Mouse (Mus musculus): ENCODE results near the gene Slc9a3r2. TPM values are rescaled to one million over a fixed set of nuclear protein-coding genes. Genes with fewer than 3 reads are reported as not detected.

The Slc9a3r2 gene
- polyA plus RNA-seq, 1 experiment from 2014 or later, result 58.9 TPM

DNA sequence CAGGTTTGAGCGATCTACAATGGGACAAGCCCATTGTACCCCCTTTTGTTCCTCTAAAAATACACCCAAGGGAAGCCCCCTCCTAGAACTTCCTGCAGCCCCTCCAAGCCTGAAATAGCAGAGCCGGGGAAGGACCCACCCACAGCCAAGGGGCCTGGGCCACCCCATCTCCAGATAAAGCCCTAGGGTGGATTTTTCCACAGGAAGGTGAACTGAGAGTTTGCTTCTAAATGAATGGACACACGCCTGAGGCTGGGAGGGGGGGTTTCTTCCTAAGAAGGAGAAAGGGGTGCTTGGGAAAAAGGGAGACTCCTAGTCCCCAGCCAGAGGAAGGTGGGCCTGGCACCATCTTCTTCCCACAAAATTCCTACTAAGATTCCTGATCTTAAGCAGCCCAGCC lies 4.2 kb downstream of the Slc9a3r2 start:
- ATAC-seq (ENCODE audit: insufficient number of reproducible peaks, insufficient read depth, low FRiP score, low TSS enrichment, low read depth), result no peak
- no peaks in the 10 kb centered on the region for H3K9me3 ChIP-seq
- H3K27me3 ChIP-seq, result no peaks in the 10 kb centered on the region
- peak overlapping the region; percentile 18; the same call in 1 of the 2 replicates for H3K27ac ChIP-seq
- no peak overlapping the region for H3K4me3 ChIP-seq (replicated peaks)
- no peak overlapping the region for H3K9ac ChIP-seq (replicated peaks)
- peaks cover 57% of the 10 kb centered on the region for H3K4me1 ChIP-seq (replicated peaks)
- WGBS, result 73% methylated on average over 3 of the region's 3 CpGs
- H3K4me2 ChIP-seq, result no peak overlapping the region
- H3K36me3 ChIP-seq, result peaks cover 50% of the 10 kb centered on the region

DNA sequence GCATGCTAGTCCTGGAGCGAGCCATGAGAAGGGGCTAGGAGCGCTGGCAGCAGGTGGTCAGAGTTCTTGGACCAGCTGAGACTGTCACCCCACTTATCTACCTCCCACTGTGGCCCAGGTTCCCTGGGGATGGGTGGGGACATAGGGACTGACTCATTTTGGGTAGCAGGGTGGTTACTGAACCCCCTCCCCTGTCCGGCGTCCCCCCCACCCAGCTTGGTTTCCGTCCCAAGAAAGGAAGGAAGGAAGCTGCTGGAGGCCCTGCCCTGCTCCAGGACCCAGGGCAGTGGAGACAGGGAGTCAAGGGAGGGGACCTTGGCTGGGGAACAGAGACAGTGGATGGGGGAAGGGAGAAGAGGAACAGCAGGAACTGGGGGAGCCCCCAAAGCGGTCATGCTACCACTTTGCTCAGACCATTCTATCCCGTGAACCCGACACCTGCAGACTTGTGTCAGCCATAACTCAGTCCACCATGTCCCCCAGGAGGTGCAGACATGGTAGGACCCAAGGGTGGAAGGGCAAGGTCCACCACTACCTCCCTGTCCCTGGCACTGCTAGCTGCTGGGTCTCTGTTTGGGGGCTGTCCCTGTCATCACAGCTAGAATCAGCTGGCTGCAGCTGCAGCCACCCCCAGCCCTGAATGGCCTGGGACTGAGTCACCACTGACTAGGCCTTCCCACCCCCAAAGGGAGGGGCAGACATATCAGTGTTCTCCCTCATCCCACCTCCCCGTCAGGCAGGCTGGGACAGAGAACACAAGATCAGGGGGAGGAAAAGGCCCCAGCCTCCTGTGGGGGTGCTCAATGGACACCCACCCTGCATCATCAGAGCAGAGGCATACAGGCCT lies 5.0 kb downstream of the Slc9a3r2 start:
- no peaks in the 10 kb centered on the region for H3K9me3 ChIP-seq
- H3K36me3 ChIP-seq, result peaks cover 58% of the 10 kb centered on the region
- H3K27ac ChIP-seq, result peak overlapping the region; percentile 72
- 87% methylated on average over 9 of the region's 9 CpGs for WGBS
- H3K4me2 ChIP-seq, result no peak overlapping the region
- no peaks in the 10 kb centered on the region for H3K27me3 ChIP-seq
- no peak for ATAC-seq (ENCODE audit: insufficient number of reproducible peaks, insufficient read depth, low FRiP score, low TSS enrichment, low read depth)
- peaks cover 55% of the 10 kb centered on the region for H3K4me1 ChIP-seq (replicated peaks)
- H3K4me3 ChIP-seq (replicated peaks), result no peak overlapping the region
- H3K9ac ChIP-seq (replicated peaks), result 0 out of 2 replicates have a peak overlapping the region, but pooled peaks have one; percentile 0

DNA sequence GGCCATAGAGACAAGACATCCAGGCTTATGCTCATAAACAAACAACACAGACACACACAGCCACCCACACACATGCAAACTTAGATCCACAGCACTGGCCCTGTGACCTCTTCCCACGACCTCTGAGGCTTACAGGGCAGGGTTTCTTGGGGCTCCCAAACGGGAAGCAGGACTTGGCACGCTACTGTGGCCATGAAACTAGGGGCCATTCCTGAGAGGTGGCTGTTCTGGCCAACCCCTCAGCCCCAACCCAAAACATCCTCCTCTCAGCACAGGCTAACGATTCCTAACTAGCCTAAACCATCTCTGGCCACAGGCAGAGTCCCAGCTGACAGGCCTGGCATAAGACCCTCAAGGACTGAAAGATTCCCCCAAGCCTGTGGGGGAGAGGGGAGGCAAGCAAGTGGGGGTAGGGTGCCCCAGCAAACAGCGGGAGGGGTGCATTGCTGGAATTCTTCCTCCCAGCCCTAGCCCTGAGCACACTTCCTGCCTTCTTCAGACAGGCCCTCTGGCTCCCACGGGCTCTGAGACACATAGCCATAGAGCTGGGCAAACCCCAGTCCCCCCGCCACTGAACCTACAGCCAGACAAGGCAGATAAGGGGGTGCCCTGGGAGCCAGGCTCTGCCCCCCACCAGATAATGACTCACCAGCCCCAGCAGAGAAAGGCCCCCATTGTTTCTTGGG lies 6.0 kb downstream of the Slc9a3r2 start:
- no peak overlapping the region for H3K4me3 ChIP-seq (replicated peaks)
- H3K36me3 ChIP-seq, result peaks cover 59% of the 10 kb centered on the region
- peak overlapping the region; percentile 6; the same call in 1 of the 2 replicates for H3K4me2 ChIP-seq
- ATAC-seq (ENCODE audit: insufficient number of reproducible peaks, insufficient read depth, low FRiP score, low TSS enrichment, low read depth), result no peak
- no peaks in the 10 kb centered on the region for H3K9me3 ChIP-seq
- H3K9ac ChIP-seq (replicated peaks), result 0 out of 2 replicates have a peak overlapping the region, but pooled peaks have one; percentile 0
- WGBS, result 39% methylated on average over 7 of the region's 7 CpGs
- H3K27me3 ChIP-seq, result no peaks in the 10 kb centered on the region
- peak overlapping the region; percentile 72 for H3K27ac ChIP-seq
- H3K4me1 ChIP-seq (replicated peaks), result peaks cover 60% of the 10 kb centered on the region

DNA sequence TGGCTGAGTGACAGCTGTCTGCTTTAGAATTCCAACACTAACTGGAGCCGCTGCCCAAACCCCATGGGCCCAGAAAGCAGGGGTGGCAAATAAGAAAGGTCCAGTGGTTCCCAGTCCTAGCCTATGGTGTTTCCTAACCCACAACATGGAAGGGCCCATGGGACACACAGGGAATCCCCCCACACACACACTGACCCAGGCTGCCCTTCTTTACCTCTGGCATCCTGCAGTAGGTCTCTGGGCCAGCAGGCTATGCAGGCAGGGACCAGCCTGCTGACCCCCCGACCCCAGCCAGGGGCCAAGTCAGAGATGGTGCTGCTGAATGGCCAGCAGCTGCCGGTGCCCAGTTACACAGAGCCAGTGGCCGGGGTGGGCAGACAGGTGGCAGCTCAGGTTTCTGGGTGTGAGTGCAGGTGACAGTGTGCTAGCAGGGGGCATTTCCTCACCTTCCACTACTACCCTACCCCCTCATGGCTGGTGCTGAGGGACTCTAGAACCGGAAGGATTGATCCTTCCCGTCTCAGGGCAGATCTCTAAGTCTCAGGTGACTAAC lies 7.3 kb downstream of the Slc9a3r2 start:
- peaks cover 72% of the 10 kb centered on the region for H3K36me3 ChIP-seq
- H3K27me3 ChIP-seq, result no peaks in the 10 kb centered on the region
- H3K9me3 ChIP-seq, result no peaks in the 10 kb centered on the region
- peaks cover 58% of the 10 kb centered on the region for H3K4me1 ChIP-seq (replicated peaks)
- H3K4me2 ChIP-seq, result no peak overlapping the region
- H3K9ac ChIP-seq (replicated peaks), result no peak overlapping the region
- ATAC-seq (ENCODE audit: insufficient number of reproducible peaks, insufficient read depth, low FRiP score, low TSS enrichment, low read depth), result no peak
- H3K4me3 ChIP-seq (replicated peaks), result no peak overlapping the region
- no peak overlapping the region for H3K27ac ChIP-seq
- WGBS, result 61% methylated on average over 6 of the region's 6 CpGs

DNA sequence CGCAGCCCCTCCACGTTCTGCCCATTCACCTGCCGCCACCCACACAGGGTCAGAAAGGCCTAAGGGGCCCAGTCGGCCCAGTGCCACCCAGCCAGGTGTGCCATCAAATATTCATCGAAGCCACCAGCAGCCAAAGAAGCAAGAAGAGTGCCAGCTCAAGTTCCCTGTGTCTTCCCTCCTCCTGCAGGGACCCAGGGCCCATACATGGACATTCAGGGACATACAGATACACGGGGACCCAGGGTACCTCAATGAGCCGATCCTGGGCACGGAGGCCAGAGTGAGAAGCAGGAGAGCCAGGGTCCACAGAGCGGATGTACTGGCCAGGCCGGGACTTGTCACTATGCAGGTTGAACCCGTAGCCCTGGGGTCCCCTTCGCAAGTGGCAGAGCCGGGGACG lies 8.2 kb downstream of the Slc9a3r2 start:
- no peak overlapping the region for H3K27ac ChIP-seq
- 91% methylated on average over 14 of the region's 14 CpGs for WGBS
- no peak for ATAC-seq (ENCODE audit: insufficient number of reproducible peaks, insufficient read depth, low FRiP score, low TSS enrichment, low read depth)
- no peaks in the 10 kb centered on the region for H3K9me3 ChIP-seq
- H3K4me3 ChIP-seq (replicated peaks), result no peak overlapping the region
- no peaks in the 10 kb centered on the region for H3K27me3 ChIP-seq
- H3K4me1 ChIP-seq (replicated peaks), result peaks cover 53% of the 10 kb centered on the region
- peaks cover 71% of the 10 kb centered on the region for H3K36me3 ChIP-seq
- no peak overlapping the region for H3K4me2 ChIP-seq
- H3K9ac ChIP-seq (replicated peaks), result no peak overlapping the region

DNA sequence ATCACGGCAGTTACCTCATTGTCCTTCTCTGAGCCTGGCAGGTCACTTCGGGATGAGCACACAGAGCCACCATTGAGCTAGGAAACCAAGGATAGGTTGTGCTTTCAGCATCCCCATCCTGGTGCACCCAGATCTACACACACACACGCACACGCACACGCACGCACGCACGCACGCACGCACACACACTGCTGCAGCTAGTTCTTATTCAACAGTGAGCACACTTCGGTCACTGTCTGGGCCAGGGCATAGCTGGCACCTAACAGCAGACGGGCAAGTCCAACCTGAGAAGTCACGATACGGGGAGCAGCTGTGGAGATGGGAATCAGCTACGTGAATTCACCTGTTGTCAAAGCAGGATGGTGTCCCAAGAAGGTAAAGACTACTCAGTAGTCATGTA lies 9.5 kb downstream of the Slc9a3r2 start:
- 96% methylated on average over 15 of the region's 15 CpGs for WGBS

DNA sequence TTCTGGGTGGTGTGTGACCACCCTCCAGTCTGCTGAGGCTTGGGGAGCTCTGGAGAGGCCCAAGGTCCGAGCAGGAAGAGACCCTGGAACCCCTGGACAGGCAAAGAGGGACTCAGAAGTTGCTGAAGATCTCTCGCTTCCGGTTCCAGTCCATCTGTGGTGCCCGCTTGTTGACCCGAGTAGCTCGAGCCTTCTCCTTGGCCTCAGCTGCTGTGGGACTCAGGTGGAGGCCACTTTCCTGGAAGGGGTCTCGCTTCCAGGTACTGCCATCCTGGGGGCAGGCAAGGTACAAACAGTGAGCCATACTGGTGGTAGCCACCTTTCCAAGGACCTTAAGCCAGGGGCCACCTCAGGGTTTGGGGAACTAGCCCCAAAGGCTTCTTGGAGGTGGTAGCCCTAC lies 10.0 kb downstream of the Slc9a3r2 start:
- peak overlapping the region; percentile 48 for H3K4me2 ChIP-seq
- peak overlapping the region; percentile 98 for H3K27ac ChIP-seq
- H3K9ac ChIP-seq (replicated peaks), result peak overlapping the region; percentile 57; the same call in 1 of the 2 replicates
- no peak overlapping the region; the same call in 1 of the 2 replicates for H3K4me3 ChIP-seq (replicated peaks)
- H3K4me1 ChIP-seq (replicated peaks), result peaks cover 48% of the 10 kb centered on the region
- no peaks in the 10 kb centered on the region for H3K9me3 ChIP-seq
- no peaks in the 10 kb centered on the region for H3K27me3 ChIP-seq
- H3K36me3 ChIP-seq, result peaks cover 66% of the 10 kb centered on the region
- no peak for ATAC-seq (ENCODE audit: insufficient number of reproducible peaks, insufficient read depth, low FRiP score, low TSS enrichment, low read depth)
- WGBS, result 86% methylated on average over 7 of the region's 7 CpGs

More for the DNA sequence above, 9.5 kb downstream of the Slc9a3r2 start:
- peaks cover 69% of the 10 kb centered on the region for H3K36me3 ChIP-seq
- H3K4me1 ChIP-seq (replicated peaks), result peaks cover 53% of the 10 kb centered on the region
- H3K9ac ChIP-seq (replicated peaks), result no peak overlapping the region
- no peaks in the 10 kb centered on the region for H3K27me3 ChIP-seq
- no peaks in the 10 kb centered on the region for H3K9me3 ChIP-seq
- ATAC-seq (ENCODE audit: insufficient number of reproducible peaks, insufficient read depth, low FRiP score, low TSS enrichment, low read depth), result no peak
- peak overlapping the region; percentile 98 for H3K27ac ChIP-seq
- no peak overlapping the region for H3K4me2 ChIP-seq
- no peak overlapping the region for H3K4me3 ChIP-seq (replicated peaks)

DNA sequence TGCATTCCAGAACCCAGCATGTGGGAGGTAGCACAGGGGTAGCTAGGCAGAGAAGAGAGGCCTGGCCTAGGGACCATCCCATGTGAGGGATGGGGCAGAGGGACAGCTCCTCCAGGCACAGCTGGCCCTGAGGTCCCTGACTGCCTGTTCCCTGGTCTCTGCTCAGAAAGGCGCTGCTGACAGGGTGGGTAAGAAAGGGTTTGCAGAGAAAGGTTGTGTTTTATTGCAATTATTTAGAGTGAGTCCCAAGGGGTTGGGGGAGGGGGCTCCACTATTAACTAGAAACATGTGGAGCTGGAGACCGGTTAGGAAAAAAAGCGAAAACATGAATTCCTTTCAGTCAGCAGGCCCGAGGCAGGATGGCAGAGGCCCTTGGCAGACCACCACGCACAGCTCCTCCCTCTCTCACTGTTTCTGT lies 10.5 kb downstream of the Slc9a3r2 start:
- ATAC-seq (ENCODE audit: insufficient number of reproducible peaks, insufficient read depth, low FRiP score, low TSS enrichment, low read depth), result peak; percentile 82
- Histone ChIP-seq H3K4me1 (replicated peaks) (peaks cover 43% of the 10 kb centered on the region), H3K27me3 (no peaks in the 10 kb centered on the region), H3K4me3 (replicated peaks) (peak overlapping the region; percentile 6), H3K27ac (peak overlapping the region; percentile 98), H3K9me3 (no peaks in the 10 kb centered on the region), H3K9ac (replicated peaks) (peak overlapping the region; percentile 57), H3K4me2 (peak overlapping the region; percentile 48), H3K36me3 (peaks cover 61% of the 10 kb centered on the region)
- 14% methylated on average over 5 of the region's 5 CpGs for WGBS

DNA sequence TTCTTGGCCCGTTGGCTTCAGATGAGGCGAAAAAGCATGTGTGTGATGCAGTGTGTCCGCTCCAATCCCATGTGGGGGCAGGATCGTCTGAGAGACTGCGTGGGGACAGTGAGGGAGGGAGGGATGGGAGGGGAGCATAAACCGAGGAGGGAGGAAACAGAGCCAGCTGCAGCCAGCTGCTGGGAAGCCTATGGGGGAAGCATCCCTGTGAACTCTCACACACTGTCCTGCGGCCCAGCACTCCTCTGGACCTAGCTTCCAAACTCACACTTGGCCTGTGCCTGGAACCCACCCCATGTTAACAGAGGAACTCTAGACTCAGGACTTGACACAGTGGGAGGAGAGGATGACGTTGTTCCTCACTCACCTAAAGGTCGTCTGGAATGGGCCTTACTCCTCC lies 11.3 kb downstream of the Slc9a3r2 start:
- H3K4me3 ChIP-seq (replicated peaks), result 0 out of 2 replicates have a peak overlapping the region, but pooled peaks have one; percentile 6
- 44% methylated on average over 9 of the region's 9 CpGs for WGBS
- H3K27ac ChIP-seq, result peak overlapping the region; percentile 98
- H3K36me3 ChIP-seq, result peaks cover 58% of the 10 kb centered on the region
- H3K27me3 ChIP-seq, result no peaks in the 10 kb centered on the region
- H3K4me1 ChIP-seq (replicated peaks), result peaks cover 35% of the 10 kb centered on the region
- peak overlapping the region; percentile 40; the same call in 1 of the 2 replicates for H3K9ac ChIP-seq (replicated peaks)
- H3K4me2 ChIP-seq, result peak overlapping the region; percentile 48
- H3K9me3 ChIP-seq, result no peaks in the 10 kb centered on the region
- peak; percentile 22; the same call in 1 of the 2 replicates for ATAC-seq (ENCODE audit: insufficient number of reproducible peaks, insufficient read depth, low FRiP score, low TSS enrichment, low read depth)

DNA sequence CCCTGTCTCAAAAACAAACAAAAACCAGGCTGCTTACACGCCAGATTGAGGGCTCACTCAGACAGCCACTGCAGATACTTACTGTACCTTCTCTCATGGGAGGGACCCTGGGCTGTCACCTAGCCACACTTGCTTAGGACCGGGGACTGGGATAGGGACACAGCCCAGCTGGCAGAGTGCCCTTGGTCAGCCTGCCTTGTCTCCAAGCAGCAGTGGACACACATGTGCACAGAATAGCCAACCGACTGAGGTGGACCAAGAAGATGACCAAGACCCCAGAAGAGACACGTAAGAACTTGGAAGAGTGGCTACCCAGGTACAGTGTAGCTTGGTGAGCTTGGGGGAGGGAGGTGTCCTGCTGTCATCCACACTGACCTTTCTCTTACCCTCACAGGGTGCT lies 11.9 kb downstream of the Slc9a3r2 start:
- Histone ChIP-seq H3K4me3 (replicated peaks) (no peak overlapping the region), H3K36me3 (peaks cover 58% of the 10 kb centered on the region), H3K4me2 (0 out of 2 replicates have a peak overlapping the region, but pooled peaks have one; percentile 48), H3K27me3 (no peaks in the 10 kb centered on the region), H3K4me1 (replicated peaks) (peaks cover 35% of the 10 kb centered on the region), H3K9ac (replicated peaks) (peak overlapping the region; percentile 40; the same call in 1 of the 2 replicates), H3K27ac (peak overlapping the region; percentile 98), H3K9me3 (no peaks in the 10 kb centered on the region)
- no peak for ATAC-seq (ENCODE audit: insufficient number of reproducible peaks, insufficient read depth, low FRiP score, low TSS enrichment, low read depth)
- 93% methylated on average over 4 of the region's 4 CpGs for WGBS

Data from limb, embryonic 12.5 days (tissue).